Mouse (Mus musculus) stomach, postnatal 0 days (tissue): Measurements from ENCODE around the gene Kcnh5. TPM values are rescaled to one million over a fixed set of nuclear protein-coding genes. Genes with fewer than 3 reads are reported as not detected.

ENCODE experiments used
- ATAC-seq: fragments of 200-750 bp; cut with Nextera tagmentation; 2 replicates; pipeline ENCODE4 v1.8.0; 2017; ENCODE audit not compliant: low FRiP score, low TSS enrichment
- DNase-seq: peaks from one replicate; pipeline ENCODE4 v3.0.0-alpha.2; 2016; ENCODE audit warnings: low spot score
- H3K27ac ChIP-seq: fragments of 300-500 bp; sonication (generic); replicated peaks from 2 replicates; pipeline ENCODE4 v1.5.1; 2014; ENCODE audit warnings: mild to moderate bottlenecking, control low read depth
- H3K27me3 ChIP-seq: fragments of 300-500 bp; sonication (generic); 2 replicates; pipeline ENCODE4 v1.6.1; 2014; ENCODE audit warnings: low read length; ENCODE audit not compliant: control insufficient read depth, insufficient read depth
- H3K36me3 ChIP-seq: fragments of 300-500 bp; sonication (generic); 2 replicates; pipeline ENCODE4 v1.6.1; 2014; ENCODE audit warnings: low read length, mixed read lengths; ENCODE audit not compliant: control insufficient read depth, insufficient read depth
- H3K4me1 ChIP-seq: fragments of 300-500 bp; sonication (generic); replicated peaks from 2 replicates; pipeline ENCODE4 v1.6.1; 2014; ENCODE audit warnings: antibody characterized with exemption; ENCODE audit not compliant: control insufficient read depth, insufficient read depth
- H3K4me2 ChIP-seq: fragments of 300-500 bp; sonication (generic); replicated peaks from 2 replicates; pipeline ENCODE4 v1.6.1; 2014; ENCODE audit warnings: low read depth, mild to moderate bottlenecking, control low read depth, moderate library complexity
- H3K4me3 ChIP-seq: fragments of 300-500 bp; sonication (generic); 2 replicates; pipeline ENCODE4 v1.5.1; 2014; ENCODE audit warnings: low read depth, low read length, control low read depth
- H3K9ac ChIP-seq: fragments of 300-500 bp; sonication (generic); 2 replicates; pipeline ENCODE4 v1.6.1; 2014; ENCODE audit warnings: mild to moderate bottlenecking, low read length, control low read depth, mixed read lengths
- H3K9me3 ChIP-seq: fragments of 300-500 bp; sonication (generic); 2 replicates; pipeline ENCODE4 v1.6.1; 2016; ENCODE audit warnings: low read length; ENCODE audit not compliant: control insufficient read depth
- CTCF ChIP-seq: IDR thresholded peaks from 2 replicates; pipeline ENCODE4 v1.5.1; 2016; ENCODE audit warnings: antibody characterized with exemption, low read depth, mild to moderate bottlenecking, moderate library complexity
- EP300 ChIP-seq: optimal IDR thresholded peaks from 2 replicates; pipeline ENCODE3; 2016; ENCODE audit warnings: antibody characterized with exemption
- WGBS: fragments of 180-500 bp; shearing (Covaris S2); extraction: QIAGEN DNeasy Blood & Tissue Kit; methylation state at CpG from one replicate; pipeline ENCODE4 v1.1.7; 2014; 5-methylcytosine and 5-hydroxymethylcytosine counted together
- polyA plus RNA-seq: library from polyadenylated mRNA; unstranded; fragments of >200 nt; fragmentation: Nextera tagmentation; extraction: Ambion mirVana; gene quantifications from 2 replicates; pipeline ENCODE4 v1.2.1, GENCODE M21; 2015

The Kcnh5 gene
- polyA plus RNA-seq, 1 experiment from 2014 or later, result not detected

- ATAC-seq (no peak), DNase-seq (no peak)
- Histone ChIP-seq H3K4me2 (no peak overlapping the region), H3K27me3 (no peaks in the 10 kb centered on the region), H3K4me3 (no peak overlapping the region), H3K27ac (no peak overlapping the region), H3K9me3 (no peaks in the 10 kb centered on the region), H3K36me3 (no peaks in the 10 kb centered on the region), H3K9ac (no peak overlapping the region), H3K4me1 (no peaks in the 10 kb centered on the region)
- TF ChIP-seq EP300, result no peak
- WGBS, result 82% methylated on average over 8 of the region's 8 CpGs
These were observed 144.9 kb downstream of the Kcnh5 start for GRCm38 (mm10) chr12:75031970-75032864.

GRCm38 (mm10) chr12:74971187-74971586 is 205.9 kb downstream of the Kcnh5 start:
- no peak for TF ChIP-seq CTCF
- TF ChIP-seq EP300, result no peak
- WGBS, result 83% methylated on average over 3 of the region's 3 CpGs
- no peak overlapping the region for H3K4me3 ChIP-seq
- DNase-seq (no peak), ATAC-seq (no peak)
- no peak overlapping the region for H3K4me2 ChIP-seq
- H3K27ac ChIP-seq, result no peak overlapping the region
- no peaks in the 10 kb centered on the region for H3K4me1 ChIP-seq
- no peak overlapping the region for H3K9ac ChIP-seq
- no peaks in the 10 kb centered on the region for H3K36me3 ChIP-seq
- no peaks in the 10 kb centered on the region for H3K27me3 ChIP-seq
- H3K9me3 ChIP-seq, result no peaks in the 10 kb centered on the region

- no peaks in the 10 kb centered on the region for H3K9me3 ChIP-seq
- H3K36me3 ChIP-seq, result no peaks in the 10 kb centered on the region
- no peak overlapping the region for H3K4me3 ChIP-seq
- H3K27me3 ChIP-seq, result no peaks in the 10 kb centered on the region
- ATAC-seq (no peak), DNase-seq (no peak)
- WGBS, result 48% methylated on average over 4 of the region's 4 CpGs
- no peak overlapping the region for H3K9ac ChIP-seq
- no peak overlapping the region for H3K4me2 ChIP-seq
- TF ChIP-seq CTCF, result no peak
- TF ChIP-seq EP300, result no peak
- H3K27ac ChIP-seq, result no peak overlapping the region
- H3K4me1 ChIP-seq, result no peaks in the 10 kb centered on the region
These were observed 207.7 kb downstream of the Kcnh5 start for GRCm38 (mm10) chr12:74969420-74969819.

GRCm38 (mm10) chr12:74966266-74966665 is 210.9 kb downstream of the Kcnh5 start:
- H3K36me3 ChIP-seq, result no peaks in the 10 kb centered on the region
- no peaks in the 10 kb centered on the region for H3K9me3 ChIP-seq
- 91% methylated on average over 2 of the region's 2 CpGs for WGBS
- DNase-seq (no peak), ATAC-seq (no peak)
- H3K4me2 ChIP-seq, result no peak overlapping the region
- no peaks in the 10 kb centered on the region for H3K27me3 ChIP-seq
- TF ChIP-seq EP300 (no peak), CTCF (no peak)
- no peak overlapping the region for H3K27ac ChIP-seq
- no peak overlapping the region for H3K4me3 ChIP-seq
- H3K4me1 ChIP-seq, result no peaks in the 10 kb centered on the region
- H3K9ac ChIP-seq, result no peak overlapping the region

GRCm38 (mm10) chr12:74952661-74953060 is 224.5 kb downstream of the Kcnh5 start:
- Histone ChIP-seq H3K36me3 (no peaks in the 10 kb centered on the region), H3K9me3 (no peaks in the 10 kb centered on the region), H3K4me3 (no peak overlapping the region), H3K4me1 (no peaks in the 10 kb centered on the region), H3K27ac (no peak overlapping the region), H3K27me3 (no peaks in the 10 kb centered on the region), H3K4me2 (no peak overlapping the region), H3K9ac (no peak overlapping the region)
- no peak for TF ChIP-seq CTCF
- ATAC-seq (no peak), DNase-seq (no peak)
- 63% methylated on average over 2 of the region's 2 CpGs for WGBS
